Mouse (Mus musculus): ENCODE measurements around the gene Thsd4. TPM values are rescaled to one million over a fixed set of nuclear protein-coding genes. Genes with fewer than 3 reads are reported as not detected.

Gene Thsd4
- polyA plus RNA-seq, 1 experiment from 2014 or later: 11.8 TPM

- no peak for ATAC-seq (ENCODE audit: insufficient number of reproducible peaks, low FRiP score, low TSS enrichment, low read depth)
- no peaks in the 10 kb centered on the region for H3K9me3 ChIP-seq (ENCODE audit: control insufficient read depth, low read length)
- H3K27ac ChIP-seq (replicated peaks; ENCODE audit: low read depth, low read length): no peak overlapping the region
- H3K4me1 ChIP-seq (ENCODE audit: control insufficient read depth, insufficient read depth, low read length): no peaks in the 10 kb centered on the region
- 90% methylated on average over 8 of the region's 8 CpGs for WGBS
- no peak overlapping the region for H3K4me2 ChIP-seq (ENCODE audit: low read depth, severe bottlenecking)
- no peak overlapping the region for H3K4me3 ChIP-seq (ENCODE audit: low read depth, low read length)
- no peak overlapping the region for H3K9ac ChIP-seq (ENCODE audit: low read length)
- no peaks in the 10 kb centered on the region for H3K27me3 ChIP-seq (ENCODE audit: control insufficient read depth, insufficient read depth, low read length)
- no peak for DNase-seq (ENCODE audit: low spot score)
- H3K36me3 ChIP-seq (ENCODE audit: control insufficient read depth, insufficient read depth, low read length): no peaks in the 10 kb centered on the region
Measured at GRCm38 (mm10) chr9:59947271-59947670, 574.6 kb downstream of the Thsd4 start.

GRCm38 (mm10) chr9:59945241-59945640 lies 576.6 kb downstream of the Thsd4 start:
- H3K4me2 ChIP-seq (ENCODE audit: low read depth, severe bottlenecking): no peak overlapping the region
- H3K9ac ChIP-seq (ENCODE audit: low read length): no peak overlapping the region
- ATAC-seq (ENCODE audit: insufficient number of reproducible peaks, low FRiP score, low TSS enrichment, low read depth) (no peak), DNase-seq (ENCODE audit: low spot score) (no peak)
- H3K4me3 ChIP-seq (ENCODE audit: low read depth, low read length): no peak overlapping the region
- no peaks in the 10 kb centered on the region for H3K27me3 ChIP-seq (ENCODE audit: control insufficient read depth, insufficient read depth, low read length)
- H3K9me3 ChIP-seq (ENCODE audit: control insufficient read depth, low read length): no peaks in the 10 kb centered on the region
- 76% methylated on average over 3 of the region's 3 CpGs for WGBS
- H3K36me3 ChIP-seq (ENCODE audit: control insufficient read depth, insufficient read depth, low read length): no peaks in the 10 kb centered on the region
- H3K4me1 ChIP-seq (ENCODE audit: control insufficient read depth, insufficient read depth, low read length): peaks cover 4% of the 10 kb centered on the region; the same call in 1 of the 2 replicates
- H3K27ac ChIP-seq (replicated peaks; ENCODE audit: low read depth, low read length): no peak overlapping the region

GRCm38 (mm10) chr9:59943826-59944225 lies 578.0 kb downstream of the Thsd4 start:
- H3K4me3 ChIP-seq (ENCODE audit: low read depth, low read length): no peak overlapping the region
- no peak for DNase-seq (ENCODE audit: low spot score)

GRCm38 (mm10) chr9:59942501-59943085 lies 579.3 kb downstream of the Thsd4 start:
- no peaks in the 10 kb centered on the region for H3K27me3 ChIP-seq (ENCODE audit: control insufficient read depth, insufficient read depth, low read length)
- H3K36me3 ChIP-seq (ENCODE audit: control insufficient read depth, insufficient read depth, low read length): no peaks in the 10 kb centered on the region
- DNase-seq (ENCODE audit: low spot score) (no peak), ATAC-seq (ENCODE audit: insufficient number of reproducible peaks, low FRiP score, low TSS enrichment, low read depth) (no peak)
- H3K27ac ChIP-seq (replicated peaks; ENCODE audit: low read depth, low read length): no peak overlapping the region
- no peak overlapping the region for H3K4me2 ChIP-seq (ENCODE audit: low read depth, severe bottlenecking)
- H3K9ac ChIP-seq (ENCODE audit: low read length): no peak overlapping the region
- H3K4me1 ChIP-seq (ENCODE audit: control insufficient read depth, insufficient read depth, low read length): peaks cover 12% of the 10 kb centered on the region
- H3K9me3 ChIP-seq (ENCODE audit: control insufficient read depth, low read length): no peaks in the 10 kb centered on the region
- no peak overlapping the region for H3K4me3 ChIP-seq (ENCODE audit: low read depth, low read length)
- WGBS: 69% methylated on average over 5 of the region's 5 CpGs

More at GRCm38 (mm10) chr9:59943826-59944225, 578.0 kb downstream of the Thsd4 start:
- Histone ChIP-seq H3K36me3 (ENCODE audit: control insufficient read depth, insufficient read depth, low read length) (no peaks in the 10 kb centered on the region), H3K9me3 (ENCODE audit: control insufficient read depth, low read length) (no peaks in the 10 kb centered on the region), H3K9ac (ENCODE audit: low read length) (no peak overlapping the region), H3K27ac (replicated peaks; ENCODE audit: low read depth, low read length) (no peak overlapping the region), H3K4me1 (ENCODE audit: control insufficient read depth, insufficient read depth, low read length) (peaks cover 12% of the 10 kb centered on the region), H3K4me2 (ENCODE audit: low read depth, severe bottlenecking) (no peak overlapping the region), H3K27me3 (ENCODE audit: control insufficient read depth, insufficient read depth, low read length) (no peaks in the 10 kb centered on the region)
- 85% methylated on average over 6 of the region's 6 CpGs for WGBS
- no peak for ATAC-seq (ENCODE audit: insufficient number of reproducible peaks, low FRiP score, low TSS enrichment, low read depth)

- H3K4me2 ChIP-seq (ENCODE audit: low read depth, severe bottlenecking): no peak overlapping the region
- H3K27me3 ChIP-seq (ENCODE audit: control insufficient read depth, insufficient read depth, low read length): no peaks in the 10 kb centered on the region
- ATAC-seq (ENCODE audit: insufficient number of reproducible peaks, low FRiP score, low TSS enrichment, low read depth) (no peak), DNase-seq (ENCODE audit: low spot score) (no peak)
- H3K9me3 ChIP-seq (ENCODE audit: control insufficient read depth, low read length): no peaks in the 10 kb centered on the region
- H3K4me3 ChIP-seq (ENCODE audit: low read depth, low read length): no peak overlapping the region
- no peak overlapping the region for H3K9ac ChIP-seq (ENCODE audit: low read length)
- no peaks in the 10 kb centered on the region for H3K36me3 ChIP-seq (ENCODE audit: control insufficient read depth, insufficient read depth, low read length)
- WGBS: 59% methylated on average over 9 of the region's 9 CpGs
- peaks cover 12% of the 10 kb centered on the region for H3K4me1 ChIP-seq (ENCODE audit: control insufficient read depth, insufficient read depth, low read length)
- H3K27ac ChIP-seq (replicated peaks; ENCODE audit: low read depth, low read length): peak overlapping the region; percentile 51; the same call in 1 of the 2 replicates
Measured at GRCm38 (mm10) chr9:59941885-59942350, 579.9 kb downstream of the Thsd4 start.

GRCm38 (mm10) chr9:59940913-59941884 lies 580.6 kb downstream of the Thsd4 start:
- ATAC-seq (ENCODE audit: insufficient number of reproducible peaks, low FRiP score, low TSS enrichment, low read depth) (no peak), DNase-seq (ENCODE audit: low spot score) (no peak)
- Histone ChIP-seq H3K4me3 (ENCODE audit: low read depth, low read length) (no peak overlapping the region), H3K4me1 (ENCODE audit: control insufficient read depth, insufficient read depth, low read length) (peaks cover 12% of the 10 kb centered on the region), H3K27me3 (ENCODE audit: control insufficient read depth, insufficient read depth, low read length) (no peaks in the 10 kb centered on the region), H3K4me2 (ENCODE audit: low read depth, severe bottlenecking) (no peak overlapping the region), H3K9me3 (ENCODE audit: control insufficient read depth, low read length) (no peaks in the 10 kb centered on the region), H3K9ac (ENCODE audit: low read length) (no peak overlapping the region), H3K27ac (replicated peaks; ENCODE audit: low read depth, low read length) (peak overlapping the region; percentile 51; the same call in 1 of the 2 replicates), H3K36me3 (ENCODE audit: control insufficient read depth, insufficient read depth, low read length) (no peaks in the 10 kb centered on the region)
- WGBS: 69% methylated on average over 8 of the region's 12 CpGs

GRCm38 (mm10) chr9:59939691-59940090 lies 582.2 kb downstream of the Thsd4 start:
- Histone ChIP-seq H3K27ac (replicated peaks; ENCODE audit: low read depth, low read length) (no peak overlapping the region), H3K9me3 (ENCODE audit: control insufficient read depth, low read length) (no peaks in the 10 kb centered on the region), H3K36me3 (ENCODE audit: control insufficient read depth, insufficient read depth, low read length) (no peaks in the 10 kb centered on the region), H3K27me3 (ENCODE audit: control insufficient read depth, insufficient read depth, low read length) (no peaks in the 10 kb centered on the region), H3K4me2 (ENCODE audit: low read depth, severe bottlenecking) (no peak overlapping the region), H3K4me1 (ENCODE audit: control insufficient read depth, insufficient read depth, low read length) (peaks cover 12% of the 10 kb centered on the region), H3K9ac (ENCODE audit: low read length) (no peak overlapping the region), H3K4me3 (ENCODE audit: low read depth, low read length) (no peak overlapping the region)
- WGBS: 49% methylated on average over 2 of the region's 2 CpGs
- ATAC-seq (ENCODE audit: insufficient number of reproducible peaks, low FRiP score, low TSS enrichment, low read depth) (no peak), DNase-seq (ENCODE audit: low spot score) (no peak)

GRCm38 (mm10) chr9:59938529-59938928 lies 583.3 kb downstream of the Thsd4 start:
- WGBS: 49% methylated on average over 8 of the region's 8 CpGs
- no peaks in the 10 kb centered on the region for H3K9me3 ChIP-seq (ENCODE audit: control insufficient read depth, low read length)
- no peak for ATAC-seq (ENCODE audit: insufficient number of reproducible peaks, low FRiP score, low TSS enrichment, low read depth)

More at GRCm38 (mm10) chr9:59938529-59938928, 583.3 kb downstream of the Thsd4 start:
- Histone ChIP-seq H3K27ac (replicated peaks; ENCODE audit: low read depth, low read length) (no peak overlapping the region), H3K9ac (ENCODE audit: low read length) (no peak overlapping the region), H3K36me3 (ENCODE audit: control insufficient read depth, insufficient read depth, low read length) (no peaks in the 10 kb centered on the region), H3K4me2 (ENCODE audit: low read depth, severe bottlenecking) (no peak overlapping the region), H3K4me1 (ENCODE audit: control insufficient read depth, insufficient read depth, low read length) (peaks cover 12% of the 10 kb centered on the region), H3K27me3 (ENCODE audit: control insufficient read depth, insufficient read depth, low read length) (no peaks in the 10 kb centered on the region), H3K4me3 (ENCODE audit: low read depth, low read length) (no peak overlapping the region)
- peak; percentile 64 for DNase-seq (ENCODE audit: low spot score)
